Mouse (Mus musculus) lung, embryonic 15.5 days (tissue): ENCODE data around the gene Olfr101. TPM values are rescaled to one million over a fixed set of nuclear protein-coding genes. Genes with fewer than 3 reads are reported as not detected.

ENCODE experiments used
- ATAC-seq: fragments of 200-750 bp; cut with Nextera tagmentation; 2 replicates; pipeline ENCODE4 v1.8.0; 2017; ENCODE audit warnings: moderate number of reproducible peaks, borderline replicate concordance; ENCODE audit not compliant: low FRiP score, low TSS enrichment; ENCODE audit errors: extremely low read depth
- H3K27ac ChIP-seq: fragments of 300-500 bp; sonication (generic); 2 replicates; pipeline ENCODE4 v1.5.1; 2015; ENCODE audit warnings: moderate library complexity, mild to moderate bottlenecking, inconsistent platforms
- H3K27me3 ChIP-seq: fragments of 300-500 bp; sonication (generic); 2 replicates; pipeline ENCODE4 v1.6.1; 2015; ENCODE audit warnings: inconsistent platforms
- H3K36me3 ChIP-seq: fragments of 300-500 bp; sonication (generic); 2 replicates; pipeline ENCODE4 v1.6.1; 2015; ENCODE audit warnings: inconsistent platforms
- H3K4me1 ChIP-seq: fragments of 300-500 bp; sonication (generic); 2 replicates; pipeline ENCODE4 v1.6.1; 2015; ENCODE audit warnings: inconsistent platforms
- H3K4me2 ChIP-seq: fragments of 300-500 bp; sonication (generic); 2 replicates; pipeline ENCODE4 v1.6.1; 2015; ENCODE audit warnings: inconsistent platforms, mild to moderate bottlenecking, moderate library complexity
- H3K4me3 ChIP-seq: fragments of 300-500 bp; sonication (generic); 2 replicates; pipeline ENCODE4 v1.5.1; 2015; ENCODE audit warnings: mild to moderate bottlenecking, inconsistent platforms
- H3K9ac ChIP-seq: fragments of 300-500 bp; sonication (generic); 2 replicates; pipeline ENCODE4 v1.6.1; 2015; ENCODE audit warnings: inconsistent platforms
- H3K9me3 ChIP-seq: fragments of 300-500 bp; sonication (generic); 2 replicates; pipeline ENCODE4 v1.6.1; 2016; ENCODE audit warnings: inconsistent platforms
- WGBS: fragments of 180-500 bp; shearing (Covaris S2); methylation state at CpG from one replicate; pipeline ENCODE4 v1.1.7; 2015; 5-methylcytosine and 5-hydroxymethylcytosine counted together
- polyA plus RNA-seq: library from polyadenylated mRNA; unstranded; fragments of >200 nt; fragmentation: Nextera tagmentation; extraction: Ambion mirVana; gene quantifications from 2 replicates; pipeline ENCODE4 v1.2.1, GENCODE M21; 2015

Olfr101 gene
- polyA plus RNA-seq, 1 experiment from 2014 or later: not detected

DNA sequence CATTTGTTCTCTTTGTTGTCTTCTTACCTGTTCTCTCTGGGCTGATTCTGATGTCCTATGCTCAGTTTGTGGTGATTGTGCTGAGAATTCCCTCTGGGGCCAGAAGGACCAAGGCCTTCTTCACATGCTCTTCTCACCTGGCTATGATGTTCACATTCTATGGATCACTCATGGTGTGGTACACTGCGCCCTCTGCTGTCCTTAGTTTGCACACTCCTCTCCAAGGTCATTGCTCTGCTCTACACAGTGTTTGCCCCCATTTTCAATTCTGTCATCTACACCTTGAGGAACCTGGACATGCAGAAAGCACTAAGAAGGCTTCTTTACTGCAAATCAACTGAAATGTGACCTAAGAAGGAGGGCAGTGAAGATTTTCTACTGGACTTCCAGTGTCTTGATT, 53.6 kb downstream of the Olfr101 start:
- Histone ChIP-seq H3K9ac (no peak overlapping the region), H3K27me3 (no peaks in the 10 kb centered on the region), H3K4me3 (no peak overlapping the region), H3K36me3 (no peaks in the 10 kb centered on the region), H3K4me1 (no peaks in the 10 kb centered on the region), H3K27ac (no peak overlapping the region), H3K4me2 (no peak overlapping the region), H3K9me3 (no peaks in the 10 kb centered on the region)
- no peak for ATAC-seq
- 9% methylated on average over 1 of the region's 1 CpGs for WGBS

GRCm38 (mm10) chr17:37249460-37249859, 54.7 kb downstream of the Olfr101 start:
- no peaks in the 10 kb centered on the region for H3K9me3 ChIP-seq
- H3K36me3 ChIP-seq: no peaks in the 10 kb centered on the region
- ATAC-seq: no peak
- no peaks in the 10 kb centered on the region for H3K4me1 ChIP-seq
- no peak overlapping the region for H3K4me2 ChIP-seq
- no peak overlapping the region for H3K9ac ChIP-seq
- no peak overlapping the region for H3K27ac ChIP-seq
- no peak overlapping the region for H3K4me3 ChIP-seq
- H3K27me3 ChIP-seq: no peaks in the 10 kb centered on the region

Other genes with a start within 250 kb of the Olfr101 start
- not detected in 2 replicates for gene Olfr90, start 215.8 kb downstream of the Olfr101 start, polyA plus RNA-seq
- gene Olfr91, start 206.0 kb downstream of the Olfr101 start, polyA plus RNA-seq: not detected in 2 replicates
- not detected in 2 replicates for gene Olfr92, start 184.2 kb downstream of the Olfr101 start, polyA plus RNA-seq
- gene Olfr93, start 142.8 kb downstream of the Olfr101 start, polyA plus RNA-seq: not detected in 2 replicates
- 0.86 TPM in 1 of 2 replicates, not detected in the other for gene Ubd, start 110.4 kb downstream of the Olfr101 start, polyA plus RNA-seq
- gene Olfr94, start 103.3 kb downstream of the Olfr101 start, polyA plus RNA-seq: not detected in 2 replicates
- not detected in 2 replicates for gene Olfr95, start 91.2 kb downstream of the Olfr101 start, polyA plus RNA-seq
- gene Olfr96, start 84.2 kb downstream of the Olfr101 start, polyA plus RNA-seq: not detected in 2 replicates
- not detected in 2 replicates for gene Olfr97, start 67.0 kb downstream of the Olfr101 start, polyA plus RNA-seq
- not detected in 2 replicates for gene Olfr98, start 40.6 kb downstream of the Olfr101 start, polyA plus RNA-seq
- 2.2 and 3.0 TPM in 2 replicates for gene H2-M3, start 34.1 kb downstream of the Olfr101 start, polyA plus RNA-seq
- not detected in 2 replicates for gene Olfr99, start 20.9 kb downstream of the Olfr101 start, polyA plus RNA-seq
- not detected in 2 replicates for gene Olfr102, start 12.7 kb upstream of the Olfr101 start, polyA plus RNA-seq
- not detected in 2 replicates for gene Olfr103, start 35.4 kb upstream of the Olfr101 start, polyA plus RNA-seq
- gene Olfr104-ps, start 55.3 kb upstream of the Olfr101 start, polyA plus RNA-seq: not detected in 2 replicates
- gene Olfr105-ps, start 74.7 kb upstream of the Olfr101 start, polyA plus RNA-seq: not detected in 2 replicates
- not detected in 2 replicates for gene Olfr106-ps, start 86.1 kb upstream of the Olfr101 start, polyA plus RNA-seq
- gene Olfr107, start 94.9 kb upstream of the Olfr101 start, polyA plus RNA-seq: not detected in 2 replicates
- not detected in 2 replicates for gene Olfr108, start 141.2 kb upstream of the Olfr101 start, polyA plus RNA-seq
- not detected in 2 replicates for gene Olfr109, start 154.6 kb upstream of the Olfr101 start, polyA plus RNA-seq
- 0.11 TPM in 1 of 2 replicates, not detected in the other for gene H2-M2, start 179.2 kb upstream of the Olfr101 start, polyA plus RNA-seq
- not detected in 2 replicates for gene Olfr110, start 188.2 kb upstream of the Olfr101 start, polyA plus RNA-seq
- gene Olfr111, start 203.7 kb upstream of the Olfr101 start, polyA plus RNA-seq: not detected in 2 replicates